Mouse (Mus musculus) hindbrain, embryonic 10.5 days (tissue): Measurements from ENCODE around the gene Gm45844. TPM values are rescaled to one million over a fixed set of nuclear protein-coding genes. Genes with fewer than 3 reads are reported as not detected.

Experiments
- polyA plus RNA-seq: library from polyadenylated mRNA; unstranded; fragments of >200 nt; fragmentation: Nextera tagmentation; extraction: Ambion mirVana; gene quantifications from 2 replicates; pipeline ENCODE4 v1.2.1, GENCODE M21; 2016

Gm45844 gene
- polyA plus RNA-seq, 1 experiment from 2014 or later: 2.0 TPM

Other genes starting within 250 kb of the Gm45844 start
- 15.1 and 17.2 TPM in 2 replicates for gene Zfp954, start 156.8 kb downstream of the Gm45844 start, polyA plus RNA-seq
- gene Zfp773, start 141.5 kb downstream of the Gm45844 start, polyA plus RNA-seq: 4.4 and 6.1 TPM in 2 replicates
- gene Zfp418, start 107.0 kb downstream of the Gm45844 start, polyA plus RNA-seq: 2.8 and 3.3 TPM in 2 replicates
- 9.1 and 9.2 TPM in 2 replicates for gene Zfp772, start 68.3 kb downstream of the Gm45844 start, polyA plus RNA-seq
- gene Vmn2r29, start 31.0 kb downstream of the Gm45844 start, polyA plus RNA-seq: 0.44 TPM in 1 of 2 replicates, not detected in the other
- 44.7 and 54.2 TPM in 2 replicates for gene Clcn4, start 22.6 kb upstream of the Gm45844 start, polyA plus RNA-seq
- gene Vmn2r30, start 59.3 kb upstream of the Gm45844 start, polyA plus RNA-seq: not detected in 2 replicates
- not detected in 2 replicates for gene Gm45783, start 96.3 kb upstream of the Gm45844 start, polyA plus RNA-seq
- gene Vmn2r31, start 121.4 kb upstream of the Gm45844 start, polyA plus RNA-seq: not detected in 2 replicates
- not detected in 2 replicates for gene Vmn2r32, start 201.7 kb upstream of the Gm45844 start, polyA plus RNA-seq